Mouse (Mus musculus): ENCODE data around the gene Adk. TPM values are rescaled to one million over a fixed set of nuclear protein-coding genes. Genes with fewer than 3 reads are reported as not detected.
"Not testable (repeated sequence)": the region's sequence is repeated elsewhere in the genome, so short reads cannot be mapped to it uniquely, and the experiment has no call there.

Gene Adk
- total and polyA plus RNA-seq, 3 experiments: 47.9 to 129 (median 59.0) TPM

- H3K36me3 ChIP-seq (replicated peaks in 1 of 2; ENCODE audit: control insufficient read depth in 1 of 2, insufficient read depth in 1 of 2, low read length in 1 of 2): peaks cover 3 to 10% of the 10 kb centered on the region in 2 experiments
- H3K9me3 ChIP-seq (replicated peaks; ENCODE audit: low read length): no peaks in the 10 kb centered on the region
- H3K9ac ChIP-seq (ENCODE audit: insufficient read depth, low read depth): no peak overlapping the region
- no peak overlapping the region for H3K4me3 ChIP-seq (replicated peaks in 1 of 3; ENCODE audit: low read depth in 2 of 3, low read length in 2 of 3, poor library complexity in 1 of 3)
- TF ChIP-seq USF1 (IDR thresholded peaks at IDR 0.05; ENCODE audit: low read depth, low read length) (no peak), JUND (conservative IDR thresholded peaks at IDR 0.05; ENCODE audit: low read depth, low read length) (no peak), ETS1 (conservative IDR thresholded peaks at IDR 0.05; ENCODE audit: low read depth, low read length) (no peak), RAD21 (IDR thresholded peaks at IDR 0.05; ENCODE audit: low read depth, low read length) (no peak), PAX5 (IDR thresholded peaks at IDR 0.05; ENCODE audit: low read length) (no peak), MAFK (IDR thresholded peaks at IDR 0.05; ENCODE audit: insufficient replicate concordance, low read length) (no peak), KAT2A (IDR thresholded peaks at IDR 0.05; ENCODE audit: insufficient replicate concordance, low read length) (no peak), MAZ (IDR thresholded peaks at IDR 0.05; ENCODE audit: low read depth, low read length) (no peak), ZMIZ1 (IDR thresholded peaks at IDR 0.05; ENCODE audit: low read depth, low read length) (no peak), JUN (IDR thresholded peaks at IDR 0.05; ENCODE audit: insufficient read depth, low read depth, low read length) (no peak), NELFE (IDR thresholded peaks at IDR 0.05; ENCODE audit: low read depth, low read length) (no peak), MEF2A (IDR thresholded peaks at IDR 0.05; ENCODE audit: borderline replicate concordance, low read depth, low read length) (no peak), USF2 (conservative IDR thresholded peaks at IDR 0.05; ENCODE audit: low read depth, low read length) (no peak), SMC3 (IDR thresholded peaks at IDR 0.05; ENCODE audit: low read depth, low read length) (no peak), BHLHE40 (IDR thresholded peaks at IDR 0.05; ENCODE audit: low read depth, low read length) (no peak), CHD1 (IDR thresholded peaks at IDR 0.05; ENCODE audit: low read depth, low read length) (no peak), IRF4 (IDR thresholded peaks at IDR 0.05; ENCODE audit: low read depth, low read length) (no peak), UBTF (IDR thresholded peaks at IDR 0.05; ENCODE audit: low read depth, low read length) (no peak)
- dilution Hi-C loops (cut with MboI; ENCODE audit: extremely low pct_ligation_motif_present, extremely low pct_unique_long_range_greater_than_20kb, low sequenced_read_pairs) (no loop called here), in situ Hi-C loops (cut with MboI; ENCODE audit: low pct_ligation_motif_present, low pct_unique_long_range_greater_than_20kb, low sequenced_read_pairs) (no loop called here)
- H3K4me2 ChIP-seq (ENCODE audit: insufficient read depth, low read depth, poor library complexity, severe bottlenecking): no peak overlapping the region
- no peak for DNase-seq (ENCODE audit: extremely low read depth)
- no peaks in the 10 kb centered on the region for H3K27me3 ChIP-seq (replicated peaks)
- peaks cover 0 to 16% of the 10 kb centered on the region in 2 experiments; a peak in 2 of 4 replicates for H3K4me1 ChIP-seq (ENCODE audit: control insufficient read depth in 1 of 2, insufficient read depth in 2 of 2)
- H3K27ac ChIP-seq (ENCODE audit: insufficient read depth, low read depth): no peak overlapping the region
- 0 out of 2 replicates have a peak, but pooled peaks cover 2% of the 10 kb centered on the region for H3K79me2 ChIP-seq (replicated peaks; ENCODE audit: control insufficient read depth, extremely low read depth, insufficient read depth, poor library complexity, severe bottlenecking)
Observed at GRCm38 (mm10) chr14:21090930-21091486, 38.6 kb downstream of the Adk start.

- H3K36me3 ChIP-seq (replicated peaks in 1 of 2; ENCODE audit: control insufficient read depth in 1 of 2, insufficient read depth in 1 of 2, low read length in 1 of 2); H3K9ac ChIP-seq (ENCODE audit: insufficient read depth, low read depth); H3K27me3 ChIP-seq (replicated peaks); H3K79me2 ChIP-seq (replicated peaks; ENCODE audit: control insufficient read depth, extremely low read depth, insufficient read depth, poor library complexity, severe bottlenecking); H3K4me3 ChIP-seq (replicated peaks in 1 of 3; ENCODE audit: low read depth in 2 of 3, low read length in 2 of 3, poor library complexity in 1 of 3); H3K4me2 ChIP-seq (ENCODE audit: insufficient read depth, low read depth, poor library complexity, severe bottlenecking); dilution Hi-C loops (cut with MboI; ENCODE audit: extremely low pct_ligation_motif_present, extremely low pct_unique_long_range_greater_than_20kb, low sequenced_read_pairs); in situ Hi-C loops (cut with MboI; ENCODE audit: low pct_ligation_motif_present, low pct_unique_long_range_greater_than_20kb, low sequenced_read_pairs); H3K9me3 ChIP-seq (replicated peaks; ENCODE audit: low read length); DNase-seq (ENCODE audit: extremely low read depth); H3K27ac ChIP-seq (ENCODE audit: insufficient read depth, low read depth): not testable (repeated sequence)
- peaks cover 0 to 16% of the 10 kb centered on the region in 2 experiments; a peak in 2 of 4 replicates for H3K4me1 ChIP-seq (ENCODE audit: control insufficient read depth in 1 of 2, insufficient read depth in 2 of 2)
Observed at GRCm38 (mm10) chr14:21094161-21094560, 41.8 kb downstream of the Adk start.

All from CH12.LX (cell line).